Mouse (Mus musculus) stomach, embryonic 16.5 days (tissue): ENCODE results near the gene Ywhaq. TPM values are rescaled to one million over a fixed set of nuclear protein-coding genes. Genes with fewer than 3 reads are reported as not detected.

Source experiments
- ATAC-seq: fragments of 200-750 bp; cut with Nextera tagmentation; 2 replicates; pipeline ENCODE4 v1.8.0; 2017; ENCODE audit warnings: moderate number of reproducible peaks, moderate TSS enrichment; ENCODE audit not compliant: insufficient read depth, low FRiP score
- H3K27ac ChIP-seq: fragments of 300-500 bp; sonication (generic); 2 replicates; pipeline ENCODE4 v1.5.1; 2014; ENCODE audit warnings: low read length
- H3K27me3 ChIP-seq: fragments of 300-500 bp; sonication (generic); 2 replicates; pipeline ENCODE4 v1.6.1; 2014; ENCODE audit warnings: low read length, control low read depth, mixed read lengths; ENCODE audit not compliant: control insufficient read depth, insufficient read depth
- H3K36me3 ChIP-seq: fragments of 300-500 bp; sonication (generic); 2 replicates; pipeline ENCODE4 v1.6.1; 2014; ENCODE audit warnings: low read length; ENCODE audit not compliant: control insufficient read depth, insufficient read depth
- H3K4me1 ChIP-seq: fragments of 300-500 bp; sonication (generic); 2 replicates; pipeline ENCODE4 v1.6.1; 2014; ENCODE audit warnings: low read length, control low read depth, mixed read lengths; ENCODE audit not compliant: control insufficient read depth, insufficient read depth
- H3K4me2 ChIP-seq: fragments of 300-500 bp; sonication (generic); 2 replicates; pipeline ENCODE4 v1.6.1; 2014; ENCODE audit warnings: low read depth, low read length, mixed read lengths
- H3K4me3 ChIP-seq: fragments of 300-500 bp; sonication (generic); replicated peaks from 2 replicates; pipeline ENCODE4 v1.5.1; 2014; ENCODE audit warnings: mild to moderate bottlenecking, low read length
- H3K9ac ChIP-seq: fragments of 300-500 bp; sonication (generic); 2 replicates; pipeline ENCODE4 v1.6.1; 2014; ENCODE audit warnings: low read length
- H3K9me3 ChIP-seq: fragments of 300-500 bp; sonication (generic); replicated peaks from 2 replicates; pipeline ENCODE4 v1.6.1; 2016; ENCODE audit warnings: low read length, control low read depth; ENCODE audit not compliant: control insufficient read depth
- whole genome bisulfite sequencing: fragments of 180-500 bp; shearing (Covaris S2); extraction: QIAGEN DNeasy Blood & Tissue Kit; methylation state at CpG from one replicate; pipeline ENCODE4 v1.1.7; 2014; 5-methylcytosine and 5-hydroxymethylcytosine counted together
- polyA plus RNA-seq: library from polyadenylated mRNA; unstranded; fragments of >200 nt; fragmentation: Nextera tagmentation; extraction: Ambion mirVana; gene quantifications from 2 replicates; pipeline ENCODE4 v1.2.1, GENCODE M21; 2015

The Ywhaq gene
- 576 and 606 TPM in 2 replicates for polyA plus RNA-seq

- WGBS: under 1% methylated on average over 102 of the region's 103 CpGs
- Histone ChIP-seq H3K9ac (peak within 1 kb of the TSS; percentile 98), H3K36me3 (peaks cover 20% of the 10 kb centered on the region), H3K9me3 (peaks cover 3% of the 10 kb centered on the region; the same call in 1 of the 2 replicates), H3K27me3 (no peaks in the 10 kb centered on the region), H3K4me2 (peak within 1 kb of the TSS; percentile 68), H3K4me1 (peaks cover 21% of the 10 kb centered on the region), H3K27ac (peak within 1 kb of the TSS; percentile 100), H3K4me3 (peak within 1 kb of the TSS; percentile 93)
- peak; percentile 99 for ATAC-seq
Measured at GRCm38 (mm10) chr12:21417100-21418070, at the start of gene Ywhaq. Gene Ywhaq, minus strand, starts transcription at chr12:21417637.

GRCm38 (mm10) chr12:21463448-21463891, 46.0 kb upstream of the Ywhaq start:
- Histone ChIP-seq H3K9me3 (no peaks in the 10 kb centered on the region), H3K4me3 (no peak overlapping the region), H3K27ac (no peak overlapping the region), H3K4me1 (no peaks in the 10 kb centered on the region), H3K27me3 (no peaks in the 10 kb centered on the region), H3K36me3 (no peaks in the 10 kb centered on the region), H3K9ac (no peak overlapping the region), H3K4me2 (no peak overlapping the region)
- no peak for ATAC-seq
- WGBS: 48% methylated on average over 5 of the region's 5 CpGs

GRCm38 (mm10) chr12:21462658-21463057, 45.2 kb upstream of the Ywhaq start:
- Histone ChIP-seq H3K9ac (no peak overlapping the region), H3K4me3 (no peak overlapping the region), H3K27ac (no peak overlapping the region), H3K4me2 (no peak overlapping the region), H3K9me3 (no peaks in the 10 kb centered on the region), H3K4me1 (no peaks in the 10 kb centered on the region), H3K27me3 (no peaks in the 10 kb centered on the region), H3K36me3 (no peaks in the 10 kb centered on the region)
- no peak for ATAC-seq
- 80% methylated on average over 3 of the region's 3 CpGs for WGBS

GRCm38 (mm10) chr12:21459681-21460080, 42.2 kb upstream of the Ywhaq start:
- no peak overlapping the region for H3K4me3 ChIP-seq
- H3K27ac ChIP-seq: no peak overlapping the region
- H3K9ac ChIP-seq: no peak overlapping the region
- H3K4me1 ChIP-seq: no peaks in the 10 kb centered on the region
- WGBS: 80% methylated on average over 4 of the region's 4 CpGs
- no peak overlapping the region for H3K4me2 ChIP-seq
- no peaks in the 10 kb centered on the region for H3K27me3 ChIP-seq
- H3K9me3 ChIP-seq: no peaks in the 10 kb centered on the region
- H3K36me3 ChIP-seq: no peaks in the 10 kb centered on the region
- no peak for ATAC-seq

GRCm38 (mm10) chr12:21456021-21456420, 38.6 kb upstream of the Ywhaq start:
- H3K27me3 ChIP-seq: no peaks in the 10 kb centered on the region
- H3K4me1 ChIP-seq: no peaks in the 10 kb centered on the region
- WGBS: 97% methylated on average over 1 of the region's 1 CpGs
- H3K36me3 ChIP-seq: no peaks in the 10 kb centered on the region
- H3K9ac ChIP-seq: no peak overlapping the region
- no peak overlapping the region for H3K27ac ChIP-seq
- H3K4me3 ChIP-seq: no peak overlapping the region
- no peak for ATAC-seq
- H3K9me3 ChIP-seq: no peaks in the 10 kb centered on the region
- H3K4me2 ChIP-seq: no peak overlapping the region

- WGBS: 21% methylated on average over 1 of the region's 1 CpGs
Measured at GRCm38 (mm10) chr12:21451752-21452151, 34.3 kb upstream of the Ywhaq start.

GRCm38 (mm10) chr12:21451351-21451750, 33.9 kb upstream of the Ywhaq start:
- Histone ChIP-seq H3K4me3 (no peak overlapping the region), H3K27ac (no peak overlapping the region), H3K9me3 (no peaks in the 10 kb centered on the region), H3K9ac (no peak overlapping the region), H3K36me3 (no peaks in the 10 kb centered on the region), H3K27me3 (no peaks in the 10 kb centered on the region), H3K4me2 (no peak overlapping the region), H3K4me1 (no peaks in the 10 kb centered on the region)
- WGBS: 86% methylated on average over 2 of the region's 2 CpGs
- ATAC-seq: no peak

More at GRCm38 (mm10) chr12:21451752-21452151, 34.3 kb upstream of the Ywhaq start:
- Histone ChIP-seq H3K27ac (no peak overlapping the region), H3K9ac (no peak overlapping the region), H3K4me1 (no peaks in the 10 kb centered on the region), H3K27me3 (no peaks in the 10 kb centered on the region), H3K9me3 (no peaks in the 10 kb centered on the region), H3K36me3 (no peaks in the 10 kb centered on the region), H3K4me2 (no peak overlapping the region), H3K4me3 (no peak overlapping the region)
- no peak for ATAC-seq

- no peaks in the 10 kb centered on the region for H3K9me3 ChIP-seq
- no peaks in the 10 kb centered on the region for H3K36me3 ChIP-seq
- H3K4me3 ChIP-seq: no peak overlapping the region
- H3K4me2 ChIP-seq: no peak overlapping the region
- no peak overlapping the region for H3K27ac ChIP-seq
- H3K27me3 ChIP-seq: no peaks in the 10 kb centered on the region
- H3K4me1 ChIP-seq: 0 out of 2 replicates have a peak, but pooled peaks cover 3% of the 10 kb centered on the region
- no peak for ATAC-seq
- H3K9ac ChIP-seq: no peak overlapping the region
- WGBS: 92% methylated on average over 3 of the region's 3 CpGs
Measured at GRCm38 (mm10) chr12:21443783-21444182, 26.3 kb upstream of the Ywhaq start.

GRCm38 (mm10) chr12:21441870-21442269, 24.4 kb upstream of the Ywhaq start:
- 0 out of 2 replicates have a peak, but pooled peaks cover 3% of the 10 kb centered on the region for H3K4me1 ChIP-seq
- no peak overlapping the region for H3K4me2 ChIP-seq
- ATAC-seq: no peak
- no peaks in the 10 kb centered on the region for H3K9me3 ChIP-seq
- no peak overlapping the region for H3K27ac ChIP-seq
- H3K27me3 ChIP-seq: no peaks in the 10 kb centered on the region
- H3K9ac ChIP-seq: no peak overlapping the region
- WGBS: 100% methylated on average over 1 of the region's 1 CpGs
- H3K36me3 ChIP-seq: no peaks in the 10 kb centered on the region
- H3K4me3 ChIP-seq: no peak overlapping the region
